Mouse (Mus musculus): Measurements from ENCODE around the gene Ctbs. TPM values are rescaled to one million over a fixed set of nuclear protein-coding genes. Genes with fewer than 3 reads are reported as not detected.

The Ctbs gene
- polyA plus RNA-seq, 1 experiment from 2014 or later = 4.4 TPM

DNA sequence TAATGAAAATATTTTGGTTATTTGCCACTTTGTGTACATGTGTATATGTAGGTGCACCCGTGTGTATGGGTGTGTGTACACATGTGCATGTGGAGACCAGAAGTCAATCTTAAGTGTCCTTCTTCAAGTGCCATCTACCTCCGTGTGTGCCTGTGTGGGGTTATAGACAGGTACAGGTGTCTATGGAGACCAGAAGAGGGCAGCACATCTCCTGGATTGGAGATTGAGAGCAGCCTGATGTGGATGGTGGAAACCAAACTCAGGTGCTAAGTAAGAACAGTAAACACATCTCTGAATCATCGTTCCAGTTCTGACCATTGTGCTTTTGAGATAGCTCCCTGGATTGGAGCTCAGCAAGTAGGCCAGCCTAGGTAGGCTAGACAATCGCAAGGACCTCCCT is 36.9 kb downstream of the Ctbs start:
- Histone ChIP-seq H3K27ac (ENCODE audit: low read length) (no peak overlapping the region), H3K9ac (ENCODE audit: low read depth, low read length) (no peak overlapping the region), H3K27me3 (ENCODE audit: control insufficient read depth, insufficient read depth, low read depth, low read length) (no peaks in the 10 kb centered on the region), H3K4me3 (ENCODE audit: low read depth, low read length) (no peak overlapping the region), H3K4me1 (ENCODE audit: control insufficient read depth, insufficient read depth, low read length) (no peaks in the 10 kb centered on the region), H3K4me2 (ENCODE audit: low read length) (no peak overlapping the region), H3K9me3 (replicated peaks; ENCODE audit: control insufficient read depth, low read length, poor library complexity, severe bottlenecking) (no peaks in the 10 kb centered on the region), H3K36me3 (ENCODE audit: control insufficient read depth, insufficient read depth, low read length) (0 out of 2 replicates have a peak, but pooled peaks cover 2% of the 10 kb centered on the region)
- no peak for ATAC-seq
- 88% methylated on average over 4 of the region's 4 CpGs for WGBS

DNA sequence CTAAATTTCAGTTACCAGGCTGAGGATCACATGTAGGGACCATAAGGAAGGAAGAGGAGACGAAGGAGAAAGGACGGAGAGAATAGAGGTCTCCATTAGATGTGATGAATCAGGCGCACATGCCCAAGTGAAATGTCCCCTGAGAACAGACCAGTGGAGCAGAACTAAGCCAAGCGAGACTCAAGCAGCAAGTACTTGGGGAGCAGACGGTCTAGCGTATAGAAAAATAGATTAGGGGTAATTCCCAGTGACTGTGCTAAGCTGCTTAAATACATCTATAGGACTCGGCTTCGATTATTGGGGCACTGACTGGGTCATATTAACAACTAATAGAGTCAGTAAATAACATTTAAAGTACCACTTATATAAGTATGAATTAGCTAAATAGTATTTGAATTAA is 45.3 kb downstream of the Ctbs start:
- Histone ChIP-seq H3K27me3 (ENCODE audit: control insufficient read depth, insufficient read depth, low read depth, low read length) (no peaks in the 10 kb centered on the region), H3K4me3 (ENCODE audit: low read depth, low read length) (no peak overlapping the region), H3K9ac (ENCODE audit: low read depth, low read length) (no peak overlapping the region), H3K27ac (ENCODE audit: low read length) (no peak overlapping the region), H3K4me2 (ENCODE audit: low read length) (no peak overlapping the region), H3K4me1 (ENCODE audit: control insufficient read depth, insufficient read depth, low read length) (no peaks in the 10 kb centered on the region), H3K36me3 (ENCODE audit: control insufficient read depth, insufficient read depth, low read length) (no peaks in the 10 kb centered on the region), H3K9me3 (replicated peaks; ENCODE audit: control insufficient read depth, low read length, poor library complexity, severe bottlenecking) (no peaks in the 10 kb centered on the region)
- no peak for ATAC-seq
- WGBS = 21% methylated on average over 8 of the region's 8 CpGs

DNA sequence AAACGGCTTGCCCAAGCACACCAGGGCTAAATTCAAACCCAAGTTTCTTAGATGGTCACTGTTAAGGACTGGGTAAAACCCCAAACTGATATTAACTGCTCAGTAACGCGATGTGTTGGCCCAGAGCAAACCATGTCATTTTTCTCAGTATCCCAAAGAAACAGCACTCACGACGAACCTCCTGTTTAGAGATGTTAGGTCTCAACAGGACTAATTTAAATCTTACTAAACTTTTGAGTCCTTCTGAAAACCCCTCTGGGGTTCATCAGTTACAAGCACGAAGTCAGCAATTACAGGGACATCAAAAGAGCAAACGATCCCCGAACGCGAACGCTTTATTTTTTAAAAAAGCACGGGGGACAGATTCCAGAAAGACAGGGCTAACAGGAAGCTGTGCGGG is 49.4 kb downstream of the Ctbs start:
- peak overlapping the region; percentile 61 for H3K9ac ChIP-seq (ENCODE audit: low read depth, low read length)
- no peak; the same call in 1 of the 2 replicates for ATAC-seq

GRCm38 (mm10) chr3:146499431-146500002 is 49.9 kb downstream of the Ctbs start, which contains the start of the genes Spata1 and Gng5:
Gene Spata1, minus strand, starts transcription at chr3:146499753.
Gene Gng5, plus strand, starts transcription at chr3:146499807.
- H3K9me3 ChIP-seq (replicated peaks; ENCODE audit: control insufficient read depth, low read length, poor library complexity, severe bottlenecking) = no peaks in the 10 kb centered on the region
- H3K27me3 ChIP-seq (ENCODE audit: control insufficient read depth, insufficient read depth, low read depth, low read length) = no peaks in the 10 kb centered on the region
- H3K36me3 ChIP-seq (ENCODE audit: control insufficient read depth, insufficient read depth, low read length) = peaks cover 5% of the 10 kb centered on the region
- peak; percentile 89 for ATAC-seq
- H3K9ac ChIP-seq (ENCODE audit: low read depth, low read length) = peak within 1 kb of the TSS; percentile 61
- WGBS = under 1% methylated on average over 41 of the region's 88 CpGs
- H3K4me3 ChIP-seq (ENCODE audit: low read depth, low read length) = peak within 1 kb of the TSS; percentile 74
- peak within 1 kb of the TSS; percentile 54 for H3K4me2 ChIP-seq (ENCODE audit: low read length)
- H3K27ac ChIP-seq (ENCODE audit: low read length) = peak within 1 kb of the TSS; percentile 73
- peaks cover 11% of the 10 kb centered on the region for H3K4me1 ChIP-seq (ENCODE audit: control insufficient read depth, insufficient read depth, low read length)

More for the DNA sequence above, 49.4 kb downstream of the Ctbs start:
- Histone ChIP-seq H3K4me2 (ENCODE audit: low read length) (peak overlapping the region; percentile 54), H3K4me3 (ENCODE audit: low read depth, low read length) (peak overlapping the region; percentile 74), H3K27ac (ENCODE audit: low read length) (peak overlapping the region; percentile 73), H3K9me3 (replicated peaks; ENCODE audit: control insufficient read depth, low read length, poor library complexity, severe bottlenecking) (no peaks in the 10 kb centered on the region), H3K36me3 (ENCODE audit: control insufficient read depth, insufficient read depth, low read length) (peaks cover 5% of the 10 kb centered on the region), H3K27me3 (ENCODE audit: control insufficient read depth, insufficient read depth, low read depth, low read length) (no peaks in the 10 kb centered on the region), H3K4me1 (ENCODE audit: control insufficient read depth, insufficient read depth, low read length) (peaks cover 11% of the 10 kb centered on the region)
- WGBS = 5% methylated on average over 13 of the region's 13 CpGs

- Histone ChIP-seq H3K4me3 (ENCODE audit: low read depth, low read length) (peak overlapping the region; percentile 74), H3K4me1 (ENCODE audit: control insufficient read depth, insufficient read depth, low read length) (peaks cover 11% of the 10 kb centered on the region), H3K27ac (ENCODE audit: low read length) (peak overlapping the region; percentile 69), H3K4me2 (ENCODE audit: low read length) (peak overlapping the region; percentile 54), H3K27me3 (ENCODE audit: control insufficient read depth, insufficient read depth, low read depth, low read length) (no peaks in the 10 kb centered on the region), H3K36me3 (ENCODE audit: control insufficient read depth, insufficient read depth, low read length) (peaks cover 5% of the 10 kb centered on the region), H3K9me3 (replicated peaks; ENCODE audit: control insufficient read depth, low read length, poor library complexity, severe bottlenecking) (no peaks in the 10 kb centered on the region), H3K9ac (ENCODE audit: low read depth, low read length) (peak overlapping the region; percentile 61)
- peak; percentile 85 for ATAC-seq
- 0% methylated on average over 56 of the region's 57 CpGs for WGBS
Observed at GRCm38 (mm10) chr3:146500003-146500809, 50.6 kb downstream of the Ctbs start.

DNA sequence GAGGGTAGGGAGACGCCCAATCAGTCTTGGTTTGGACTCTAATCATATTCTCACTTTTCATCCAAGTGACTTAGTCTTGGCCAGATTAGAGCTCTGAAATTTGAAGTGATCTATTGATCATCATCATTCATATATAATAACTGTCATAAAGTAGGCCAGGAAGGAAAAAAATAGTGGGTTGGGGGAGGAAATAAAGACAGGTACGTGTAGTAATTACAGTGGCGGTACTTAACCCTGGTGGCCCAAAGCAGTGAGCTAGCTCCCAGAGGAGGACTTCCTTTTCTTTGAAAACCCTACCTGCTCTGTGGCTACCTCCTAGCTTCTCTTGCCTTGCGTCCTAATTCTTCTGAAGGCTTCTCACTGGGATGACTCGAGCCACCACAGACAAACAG is 51.2 kb downstream of the Ctbs start:
- H3K27me3 ChIP-seq (ENCODE audit: control insufficient read depth, insufficient read depth, low read depth, low read length) = no peaks in the 10 kb centered on the region
- no peak overlapping the region for H3K27ac ChIP-seq (ENCODE audit: low read length)
- ATAC-seq = no peak
- H3K4me2 ChIP-seq (ENCODE audit: low read length) = peak overlapping the region; percentile 54
- WGBS = 8% methylated on average over 5 of the region's 5 CpGs
- H3K9me3 ChIP-seq (replicated peaks; ENCODE audit: control insufficient read depth, low read length, poor library complexity, severe bottlenecking) = no peaks in the 10 kb centered on the region
- peak overlapping the region; percentile 74 for H3K4me3 ChIP-seq (ENCODE audit: low read depth, low read length)
- H3K9ac ChIP-seq (ENCODE audit: low read depth, low read length) = peak overlapping the region; percentile 61; the same call in 1 of the 2 replicates
- H3K4me1 ChIP-seq (ENCODE audit: control insufficient read depth, insufficient read depth, low read length) = peaks cover 11% of the 10 kb centered on the region
- H3K36me3 ChIP-seq (ENCODE audit: control insufficient read depth, insufficient read depth, low read length) = peaks cover 8% of the 10 kb centered on the region

- ATAC-seq = no peak
- Histone ChIP-seq H3K27ac (ENCODE audit: low read length) (no peak overlapping the region), H3K4me2 (ENCODE audit: low read length) (peak overlapping the region; percentile 54), H3K36me3 (ENCODE audit: control insufficient read depth, insufficient read depth, low read length) (peaks cover 11% of the 10 kb centered on the region), H3K27me3 (ENCODE audit: control insufficient read depth, insufficient read depth, low read depth, low read length) (no peaks in the 10 kb centered on the region), H3K4me1 (ENCODE audit: control insufficient read depth, insufficient read depth, low read length) (peaks cover 11% of the 10 kb centered on the region), H3K9me3 (replicated peaks; ENCODE audit: control insufficient read depth, low read length, poor library complexity, severe bottlenecking) (no peaks in the 10 kb centered on the region), H3K9ac (ENCODE audit: low read depth, low read length) (0 out of 2 replicates have a peak overlapping the region, but pooled peaks have one; percentile 11), H3K4me3 (ENCODE audit: low read depth, low read length) (no peak overlapping the region)
- 63% methylated on average over 5 of the region's 5 CpGs for WGBS
Observed at GRCm38 (mm10) chr3:146501601-146502123, 52.1 kb downstream of the Ctbs start.

DNA sequence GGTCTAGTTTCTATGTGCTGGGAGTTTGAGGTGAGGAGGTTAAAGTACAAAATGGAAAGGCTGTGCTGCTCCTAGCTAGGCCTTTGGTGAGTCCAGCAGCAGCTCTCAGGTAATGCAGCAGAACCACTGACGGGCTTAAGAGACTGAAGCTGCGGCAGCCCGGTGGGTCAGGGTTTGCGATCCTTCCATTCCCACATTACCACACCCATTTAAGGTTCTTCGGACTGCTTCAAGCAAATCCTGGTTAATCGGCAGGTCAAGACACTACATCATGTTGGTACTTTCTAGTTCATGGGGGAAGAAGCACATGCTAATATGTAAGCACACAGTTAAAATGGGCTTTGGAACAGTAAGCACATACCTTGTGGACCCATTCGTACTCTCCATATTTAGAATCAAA is 57.1 kb downstream of the Ctbs start:
- no peaks in the 10 kb centered on the region for H3K9me3 ChIP-seq (replicated peaks; ENCODE audit: control insufficient read depth, low read length, poor library complexity, severe bottlenecking)
- no peak overlapping the region for H3K4me3 ChIP-seq (ENCODE audit: low read depth, low read length)
- no peak overlapping the region for H3K9ac ChIP-seq (ENCODE audit: low read depth, low read length)
- no peak overlapping the region for H3K27ac ChIP-seq (ENCODE audit: low read length)
- ATAC-seq = no peak
- H3K27me3 ChIP-seq (ENCODE audit: control insufficient read depth, insufficient read depth, low read depth, low read length) = no peaks in the 10 kb centered on the region
- peaks cover 27% of the 10 kb centered on the region for H3K36me3 ChIP-seq (ENCODE audit: control insufficient read depth, insufficient read depth, low read length)
- WGBS = 94% methylated on average over 7 of the region's 7 CpGs
- no peak overlapping the region for H3K4me2 ChIP-seq (ENCODE audit: low read length)
- peaks cover 2% of the 10 kb centered on the region; the same call in 1 of the 2 replicates for H3K4me1 ChIP-seq (ENCODE audit: control insufficient read depth, insufficient read depth, low read length)

All from midbrain, embryonic 16.5 days (tissue).